Mouse (Mus musculus) heart, adult 18-20 months (tissue): Measurements from ENCODE around the gene 1700057G04Rik. TPM values are rescaled to one million over a fixed set of nuclear protein-coding genes. Genes with fewer than 3 reads are reported as not detected.

Experiments
- DNase-seq, 2 experiments: peaks; one replicate each; pipeline ENCODE4 v3.0.0; 2021 to 2022; ENCODE audit warnings: mixed read lengths in 1 of 2
- microRNA-seq, 2 experiments: library from miRNA; unstranded; fragments of <30 nt; microRNA quantifications; one replicate each; pipeline ENCODE4 v1.2.0; 2022
- total RNA-seq, 2 experiments: library from RNA; stranded (reverse); gene quantifications; 2 replicates each; pipeline ENCODE4 v1.2.3; 2021

Gene 1700057G04Rik
- total RNA-seq, 2 experiments from 2014 or later: not detected

GRCm38 (mm10) chr9:92386871-92387270 lies 77.7 kb downstream of the 1700057G04Rik start:
- no peak for DNase-seq

- DNase-seq: no peak
Observed at GRCm38 (mm10) chr9:92387404-92387803, 78.2 kb downstream of the 1700057G04Rik start.

GRCm38 (mm10) chr9:92402628-92403027 lies 93.5 kb downstream of the 1700057G04Rik start:
- DNase-seq: no peak

Small RNA genes lying within 50 kb of the gene (microRNA-seq; reads per million reads assigned to microRNA genes)
- gene Mir6386: 0 reads per million in 2 experiments

Other genes with a start within 250 kb of the 1700057G04Rik start
- gene Plscr5, start 116.4 kb upstream of the 1700057G04Rik start, total RNA-seq: not detected
- gene Plscr1, start 59.6 kb upstream of the 1700057G04Rik start, total RNA-seq: 10 to 100 TPM in 1 of 2 experiments, 1 to 10 TPM in 1; 9.0 to 10.9 TPM
- gene Plscr2, start 33.8 kb upstream of the 1700057G04Rik start, total RNA-seq: 10 to 100 TPM; 24.2 to 28.6 TPM
- 1 to 10 TPM; 5.7 to 8.6 TPM for gene Plscr4, start 148.0 kb downstream of the 1700057G04Rik start, total RNA-seq
- gene Plod2, start 232.8 kb downstream of the 1700057G04Rik start, total RNA-seq: 10 to 100 TPM; 19.2 to 20.8 TPM